Mouse (Mus musculus): ENCODE measurements around the gene Pigu. TPM values are rescaled to one million over a fixed set of nuclear protein-coding genes. Genes with fewer than 3 reads are reported as not detected.

Pigu gene
- polyA plus RNA-seq, 1 experiment, result 45.7 TPM

GRCm38 (mm10) chr2:155386534-155386899 lies 29.3 kb upstream of the Pigu start:
- Histone ChIP-seq H3K27me3 (ENCODE audit: control insufficient read depth, insufficient read depth, low read length) (no peaks in the 10 kb centered on the region), H3K4me1 (replicated peaks; ENCODE audit: control insufficient read depth, insufficient read depth, low read length) (peaks cover 10% of the 10 kb centered on the region), H3K27ac (ENCODE audit: control insufficient read depth, insufficient read depth, low read length) (no peak overlapping the region), H3K36me3 (ENCODE audit: control insufficient read depth, insufficient read depth, low read length) (peaks cover 7% of the 10 kb centered on the region; the same call in 1 of the 2 replicates), H3K4me3 (ENCODE audit: control insufficient read depth, insufficient read depth, low read length) (no peak overlapping the region)
- peak; percentile 5 for DNase-seq
- no peak for TF ChIP-seq POLR2A (IDR thresholded peaks at IDR 0.05; ENCODE audit: control insufficient read depth, extremely low read depth, insufficient read depth, low read length, poor library complexity)
- TF ChIP-seq CTCF (IDR thresholded peaks at IDR 0.05; ENCODE audit: borderline replicate concordance, control insufficient read depth, extremely low read depth, insufficient read depth, low read length, poor library complexity), result no peak
- 38% methylated on average over 27 of the region's 27 CpGs for whole genome bisulfite sequencing

DNA sequence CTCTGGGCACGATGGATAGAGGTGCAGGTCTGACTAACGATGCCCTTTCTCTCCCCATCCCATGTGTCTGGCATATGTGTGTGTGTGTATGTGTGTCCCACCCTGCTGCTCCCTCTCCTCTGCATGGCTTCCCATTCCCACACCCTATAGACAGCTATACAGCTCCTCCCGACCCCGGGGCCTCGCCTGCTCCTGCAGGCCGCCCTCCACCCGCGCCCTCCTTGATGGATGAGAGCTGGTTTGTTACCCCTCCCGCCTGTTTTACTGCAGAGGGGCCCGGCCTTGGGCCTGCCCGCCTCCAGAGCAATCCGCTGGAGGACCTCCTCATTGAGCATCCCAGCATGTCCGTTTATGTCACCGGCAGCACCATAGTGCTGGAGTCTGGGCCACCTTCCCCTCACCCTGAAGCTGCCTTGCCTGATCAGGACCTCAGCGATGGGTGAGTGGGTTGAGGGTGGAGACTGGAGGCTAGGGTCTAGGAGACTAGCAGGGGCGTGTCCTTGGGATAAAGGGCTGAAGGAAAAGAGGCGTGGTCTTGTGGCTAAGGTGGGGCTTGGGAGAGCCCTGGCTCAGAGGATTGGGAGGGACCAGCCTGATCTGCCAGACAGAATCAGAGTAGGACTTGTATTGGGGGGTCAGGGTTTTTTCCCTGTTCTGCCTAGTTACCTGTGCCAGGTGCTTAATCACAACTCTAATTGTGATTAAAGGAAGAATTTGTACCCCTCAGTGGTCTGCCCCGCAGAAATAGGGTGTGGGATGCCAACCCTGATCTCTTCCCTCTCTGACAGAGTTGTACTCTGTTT lies 28.7 kb upstream of the Pigu start:
- TF ChIP-seq POLR2A (IDR thresholded peaks at IDR 0.05; ENCODE audit: control insufficient read depth, extremely low read depth, insufficient read depth, low read length, poor library complexity) (no peak), CTCF (IDR thresholded peaks at IDR 0.05; ENCODE audit: borderline replicate concordance, control insufficient read depth, extremely low read depth, insufficient read depth, low read length, poor library complexity) (no peak)
- 84% methylated on average over 18 of the region's 18 CpGs for WGBS
- Histone ChIP-seq H3K27me3 (ENCODE audit: control insufficient read depth, insufficient read depth, low read length) (no peaks in the 10 kb centered on the region), H3K4me1 (replicated peaks; ENCODE audit: control insufficient read depth, insufficient read depth, low read length) (peaks cover 10% of the 10 kb centered on the region), H3K4me3 (ENCODE audit: control insufficient read depth, insufficient read depth, low read length) (no peak overlapping the region), H3K27ac (ENCODE audit: control insufficient read depth, insufficient read depth, low read length) (no peak overlapping the region), H3K36me3 (ENCODE audit: control insufficient read depth, insufficient read depth, low read length) (0 out of 2 replicates have a peak, but pooled peaks cover 3% of the 10 kb centered on the region)
- DNase-seq, result no peak

DNA sequence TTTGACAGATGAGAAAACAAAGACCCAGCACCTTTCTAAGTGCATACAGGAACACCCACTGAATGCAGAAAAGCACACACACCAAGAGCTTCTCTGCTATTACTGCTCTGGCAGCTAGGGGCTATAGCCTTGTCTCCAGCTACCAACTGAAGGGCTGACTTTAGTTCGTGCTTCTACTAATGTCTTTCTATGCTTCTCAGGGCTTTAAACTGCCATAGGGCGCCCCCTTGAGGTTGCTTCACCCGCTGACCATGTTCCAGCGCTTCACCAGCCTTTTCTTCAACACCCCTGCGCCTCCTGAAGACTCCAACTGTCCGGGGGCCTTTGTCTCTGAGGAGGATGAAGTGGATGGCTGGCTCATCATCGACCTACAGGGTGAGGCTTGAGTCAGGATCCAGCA lies 27.9 kb upstream of the Pigu start:
- peaks cover 10% of the 10 kb centered on the region for H3K4me1 ChIP-seq (replicated peaks; ENCODE audit: control insufficient read depth, insufficient read depth, low read length)
- peak; percentile 78 for DNase-seq
- WGBS, result 23% methylated on average over 7 of the region's 7 CpGs
- no peaks in the 10 kb centered on the region for H3K27me3 ChIP-seq (ENCODE audit: control insufficient read depth, insufficient read depth, low read length)
- 0 out of 2 replicates have a peak, but pooled peaks cover 3% of the 10 kb centered on the region for H3K36me3 ChIP-seq (ENCODE audit: control insufficient read depth, insufficient read depth, low read length)
- H3K27ac ChIP-seq (ENCODE audit: control insufficient read depth, insufficient read depth, low read length), result no peak overlapping the region
- H3K4me3 ChIP-seq (ENCODE audit: control insufficient read depth, insufficient read depth, low read length), result no peak overlapping the region
- TF ChIP-seq POLR2A (IDR thresholded peaks at IDR 0.05; ENCODE audit: control insufficient read depth, extremely low read depth, insufficient read depth, low read length, poor library complexity) (no peak), CTCF (IDR thresholded peaks at IDR 0.05; ENCODE audit: borderline replicate concordance, control insufficient read depth, extremely low read depth, insufficient read depth, low read length, poor library complexity) (peak; percentile 63; the same call in 1 of the 2 replicates)

DNA sequence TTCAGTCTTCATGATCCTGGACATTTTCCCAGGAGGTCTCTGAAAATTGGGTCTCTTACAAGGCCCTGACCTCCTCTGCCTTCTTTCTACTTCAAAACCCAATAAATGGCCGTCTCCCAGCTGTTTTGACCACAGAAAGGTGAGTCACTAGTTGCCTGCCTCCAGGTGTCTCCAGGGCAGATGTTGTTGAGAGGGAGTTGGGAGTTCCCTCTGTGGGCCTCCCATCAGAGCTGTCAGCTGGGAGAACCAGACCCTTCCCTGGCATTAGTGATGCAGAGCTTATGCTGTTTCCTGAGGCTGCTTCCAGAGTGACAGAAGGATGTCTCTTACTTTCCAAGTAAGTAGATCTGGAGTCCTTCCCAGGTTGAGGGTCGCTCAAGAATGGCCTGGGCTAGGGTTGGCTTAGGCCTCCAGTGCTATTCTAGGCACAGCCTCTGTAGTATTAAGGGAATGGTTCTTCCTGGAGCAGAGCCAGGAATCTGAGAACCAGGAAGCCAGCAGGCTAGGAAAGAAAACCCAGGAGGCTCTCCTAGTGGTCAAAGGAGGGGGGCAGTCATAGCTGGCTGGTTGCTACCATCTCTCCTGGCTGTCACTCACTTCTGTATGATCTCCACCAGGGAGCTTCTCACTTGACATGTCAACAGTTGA lies 25.7 kb upstream of the Pigu start:
- TF ChIP-seq POLR2A (IDR thresholded peaks at IDR 0.05; ENCODE audit: control insufficient read depth, extremely low read depth, insufficient read depth, low read length, poor library complexity) (no peak), CTCF (IDR thresholded peaks at IDR 0.05; ENCODE audit: borderline replicate concordance, control insufficient read depth, extremely low read depth, insufficient read depth, low read length, poor library complexity) (no peak)
- Histone ChIP-seq H3K4me3 (ENCODE audit: control insufficient read depth, insufficient read depth, low read length) (no peak overlapping the region), H3K36me3 (ENCODE audit: control insufficient read depth, insufficient read depth, low read length) (0 out of 2 replicates have a peak, but pooled peaks cover 3% of the 10 kb centered on the region), H3K27me3 (ENCODE audit: control insufficient read depth, insufficient read depth, low read length) (no peaks in the 10 kb centered on the region), H3K27ac (ENCODE audit: control insufficient read depth, insufficient read depth, low read length) (no peak overlapping the region), H3K4me1 (replicated peaks; ENCODE audit: control insufficient read depth, insufficient read depth, low read length) (peaks cover 10% of the 10 kb centered on the region)
- no peak for DNase-seq
- WGBS, result 79% methylated on average over 2 of the region's 2 CpGs

DNA sequence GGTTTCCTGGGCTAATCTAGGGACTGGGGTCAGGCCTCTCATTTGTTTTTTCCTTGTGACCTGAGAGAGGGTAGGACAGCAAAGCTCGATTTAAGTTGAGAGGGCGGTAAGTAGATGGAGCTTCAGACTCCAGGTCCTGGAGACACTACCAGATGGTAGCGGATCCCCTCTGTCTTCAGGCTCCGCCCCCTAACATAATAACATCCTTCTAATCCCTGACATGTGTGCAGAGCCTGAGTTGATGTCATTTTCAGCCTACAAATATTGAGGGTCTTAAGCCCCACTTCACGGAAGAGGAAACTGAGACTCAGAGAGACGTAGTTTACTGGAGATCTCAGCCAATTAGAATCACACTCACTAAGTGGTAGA lies 25.1 kb upstream of the Pigu start:
- Histone ChIP-seq H3K27ac (ENCODE audit: control insufficient read depth, insufficient read depth, low read length) (peak overlapping the region; percentile 24; the same call in 1 of the 2 replicates), H3K4me1 (replicated peaks; ENCODE audit: control insufficient read depth, insufficient read depth, low read length) (peaks cover 10% of the 10 kb centered on the region), H3K27me3 (ENCODE audit: control insufficient read depth, insufficient read depth, low read length) (no peaks in the 10 kb centered on the region), H3K4me3 (ENCODE audit: control insufficient read depth, insufficient read depth, low read length) (peak overlapping the region; percentile 81), H3K36me3 (ENCODE audit: control insufficient read depth, insufficient read depth, low read length) (no peaks in the 10 kb centered on the region)
- TF ChIP-seq CTCF (IDR thresholded peaks at IDR 0.05; ENCODE audit: borderline replicate concordance, control insufficient read depth, extremely low read depth, insufficient read depth, low read length, poor library complexity) (no peak), POLR2A (IDR thresholded peaks at IDR 0.05; ENCODE audit: control insufficient read depth, extremely low read depth, insufficient read depth, low read length, poor library complexity) (no peak)
- no peak for DNase-seq
- WGBS, result 42% methylated on average over 6 of the region's 6 CpGs

GRCm38 (mm10) chr2:155381643-155382331 lies 24.6 kb upstream of the Pigu start:
- peak; percentile 98 for DNase-seq
- peak overlapping the region; percentile 69 for H3K27ac ChIP-seq (ENCODE audit: control insufficient read depth, insufficient read depth, low read length)
- peaks cover 10% of the 10 kb centered on the region for H3K4me1 ChIP-seq (replicated peaks; ENCODE audit: control insufficient read depth, insufficient read depth, low read length)
- no peaks in the 10 kb centered on the region for H3K27me3 ChIP-seq (ENCODE audit: control insufficient read depth, insufficient read depth, low read length)
- TF ChIP-seq CTCF (IDR thresholded peaks at IDR 0.05; ENCODE audit: borderline replicate concordance, control insufficient read depth, extremely low read depth, insufficient read depth, low read length, poor library complexity) (no peak), POLR2A (IDR thresholded peaks at IDR 0.05; ENCODE audit: control insufficient read depth, extremely low read depth, insufficient read depth, low read length, poor library complexity) (peak; percentile 72; the same call in 1 of the 2 replicates)
- H3K36me3 ChIP-seq (ENCODE audit: control insufficient read depth, insufficient read depth, low read length), result no peaks in the 10 kb centered on the region
- WGBS, result under 1% methylated on average over 68 of the region's 68 CpGs
- H3K4me3 ChIP-seq (ENCODE audit: control insufficient read depth, insufficient read depth, low read length), result peak overlapping the region; percentile 81
